Mouse (Mus musculus): ENCODE measurements at regions not wholly inside any gene's neighbourhood (a gene's known extent, or its start where the extent isn't known, plus 50 kb on each side); places are given as distances from the start of the nearest gene placed in this dataset.
A peak's percentile ranks its signal among the peaks of the same experiment; 100 is the strongest.

- no peak overlapping the region for H3K27ac ChIP-seq (ENCODE audit: low read depth, low read length)
- H3K36me3 ChIP-seq (ENCODE audit: control insufficient read depth, insufficient read depth, low read length) = no peaks in the 10 kb centered on the region
- DNase-seq (ENCODE audit: low spot score) (peak; percentile 87), ATAC-seq (ENCODE audit: low FRiP score) (peak; percentile 56; the same call in 1 of the 2 replicates)
- H3K4me1 ChIP-seq (replicated peaks; ENCODE audit: control insufficient read depth, insufficient read depth, low read length) = no peaks in the 10 kb centered on the region
- no peaks in the 10 kb centered on the region for H3K9me3 ChIP-seq (ENCODE audit: control insufficient read depth, low read length)
- WGBS = 40% methylated on average over 17 of the region's 17 CpGs
- no peak overlapping the region for H3K9ac ChIP-seq (ENCODE audit: low read depth, low read length)
- no peak overlapping the region for H3K4me2 ChIP-seq (replicated peaks; ENCODE audit: low read depth, low read length)
- no peak overlapping the region for H3K4me3 ChIP-seq (ENCODE audit: low read depth, low read length)
- no peaks in the 10 kb centered on the region for H3K27me3 ChIP-seq (ENCODE audit: control insufficient read depth, insufficient read depth, low read length)
Observed at GRCm38 (mm10) chr6:116767738-116768522, 51.2 kb upstream of the Tmem72 start.

GRCm38 (mm10) chr6:116774954-116775675 lies 58.4 kb upstream of the Tmem72 start:
- ATAC-seq (ENCODE audit: low FRiP score) = no peak
- H3K9me3 ChIP-seq (ENCODE audit: control insufficient read depth, low read length) = no peaks in the 10 kb centered on the region
- no peak overlapping the region for H3K9ac ChIP-seq (ENCODE audit: low read depth, low read length)
- H3K27ac ChIP-seq (ENCODE audit: low read depth, low read length) = no peak overlapping the region
- no peaks in the 10 kb centered on the region for H3K27me3 ChIP-seq (ENCODE audit: control insufficient read depth, insufficient read depth, low read length)
- WGBS = 78% methylated on average over 12 of the region's 12 CpGs
- no peak overlapping the region for H3K4me3 ChIP-seq (ENCODE audit: low read depth, low read length)
- peak; percentile 65 for DNase-seq (ENCODE audit: low spot score)
- H3K4me1 ChIP-seq (replicated peaks; ENCODE audit: control insufficient read depth, insufficient read depth, low read length) = no peaks in the 10 kb centered on the region; the same call in 1 of the 2 replicates
- H3K36me3 ChIP-seq (ENCODE audit: control insufficient read depth, insufficient read depth, low read length) = no peaks in the 10 kb centered on the region
- no peak overlapping the region for H3K4me2 ChIP-seq (replicated peaks; ENCODE audit: low read depth, low read length)

- no peak overlapping the region for H3K9ac ChIP-seq (ENCODE audit: low read depth, low read length)
- no peaks in the 10 kb centered on the region for H3K9me3 ChIP-seq (ENCODE audit: control insufficient read depth, low read length)
- ATAC-seq (ENCODE audit: low FRiP score) = no peak
- H3K4me2 ChIP-seq (replicated peaks; ENCODE audit: low read depth, low read length) = no peak overlapping the region
- H3K4me3 ChIP-seq (ENCODE audit: low read depth, low read length) = no peak overlapping the region
- WGBS = 53% methylated on average over 3 of the region's 3 CpGs
- no peak overlapping the region for H3K27ac ChIP-seq (ENCODE audit: low read depth, low read length)
- H3K27me3 ChIP-seq (ENCODE audit: control insufficient read depth, insufficient read depth, low read length) = no peaks in the 10 kb centered on the region
- no peak for DNase-seq (ENCODE audit: low spot score)
- H3K36me3 ChIP-seq (ENCODE audit: control insufficient read depth, insufficient read depth, low read length) = no peaks in the 10 kb centered on the region
- H3K4me1 ChIP-seq (replicated peaks; ENCODE audit: control insufficient read depth, insufficient read depth, low read length) = no peaks in the 10 kb centered on the region
Observed at GRCm38 (mm10) chr6:116786553-116787335, 70.0 kb upstream of the Tmem72 start.

- H3K36me3 ChIP-seq (ENCODE audit: control insufficient read depth, insufficient read depth, low read length) = no peaks in the 10 kb centered on the region
- H3K4me2 ChIP-seq (replicated peaks; ENCODE audit: low read depth, low read length) = no peak overlapping the region
- H3K4me1 ChIP-seq (replicated peaks; ENCODE audit: control insufficient read depth, insufficient read depth, low read length) = no peaks in the 10 kb centered on the region
- no peak overlapping the region for H3K4me3 ChIP-seq (ENCODE audit: low read depth, low read length)
- H3K9me3 ChIP-seq (ENCODE audit: control insufficient read depth, low read length) = no peaks in the 10 kb centered on the region
- DNase-seq (ENCODE audit: low spot score) (no peak), ATAC-seq (ENCODE audit: low FRiP score) (no peak)
- WGBS = 76% methylated on average over 4 of the region's 4 CpGs
- H3K9ac ChIP-seq (ENCODE audit: low read depth, low read length) = no peak overlapping the region
- no peak overlapping the region for H3K27ac ChIP-seq (ENCODE audit: low read depth, low read length)
- H3K27me3 ChIP-seq (ENCODE audit: control insufficient read depth, insufficient read depth, low read length) = no peaks in the 10 kb centered on the region
Observed at GRCm38 (mm10) chr6:116793321-116793960, 76.7 kb upstream of the Tmem72 start.

GRCm38 (mm10) chr6:116793961-116794336 lies 77.2 kb upstream of the Tmem72 start:
- no peak overlapping the region for H3K27ac ChIP-seq (ENCODE audit: low read depth, low read length)
- no peak overlapping the region for H3K9ac ChIP-seq (ENCODE audit: low read depth, low read length)
- no peaks in the 10 kb centered on the region for H3K4me1 ChIP-seq (replicated peaks; ENCODE audit: control insufficient read depth, insufficient read depth, low read length)
- H3K36me3 ChIP-seq (ENCODE audit: control insufficient read depth, insufficient read depth, low read length) = no peaks in the 10 kb centered on the region
- no peaks in the 10 kb centered on the region for H3K27me3 ChIP-seq (ENCODE audit: control insufficient read depth, insufficient read depth, low read length)
- WGBS = 74% methylated on average over 9 of the region's 9 CpGs
- no peak for ATAC-seq (ENCODE audit: low FRiP score)
- H3K9me3 ChIP-seq (ENCODE audit: control insufficient read depth, low read length) = no peaks in the 10 kb centered on the region
- H3K4me2 ChIP-seq (replicated peaks; ENCODE audit: low read depth, low read length) = no peak overlapping the region
- DNase-seq (ENCODE audit: low spot score) = no peak
- no peak overlapping the region for H3K4me3 ChIP-seq (ENCODE audit: low read depth, low read length)

GRCm38 (mm10) chr6:116821215-116821912 lies 104.7 kb upstream of the Tmem72 start:
- ATAC-seq (ENCODE audit: low FRiP score) (no peak), DNase-seq (ENCODE audit: low spot score) (peak; percentile 5)
- no peaks in the 10 kb centered on the region for H3K4me1 ChIP-seq (replicated peaks; ENCODE audit: control insufficient read depth, insufficient read depth, low read length)
- no peak overlapping the region for H3K4me3 ChIP-seq (ENCODE audit: low read depth, low read length)
- no peaks in the 10 kb centered on the region for H3K9me3 ChIP-seq (ENCODE audit: control insufficient read depth, low read length)
- no peaks in the 10 kb centered on the region for H3K27me3 ChIP-seq (ENCODE audit: control insufficient read depth, insufficient read depth, low read length)
- H3K27ac ChIP-seq (ENCODE audit: low read depth, low read length) = no peak overlapping the region
- no peak overlapping the region for H3K4me2 ChIP-seq (replicated peaks; ENCODE audit: low read depth, low read length)
- H3K9ac ChIP-seq (ENCODE audit: low read depth, low read length) = no peak overlapping the region
- H3K36me3 ChIP-seq (ENCODE audit: control insufficient read depth, insufficient read depth, low read length) = no peaks in the 10 kb centered on the region
- 56% methylated on average over 12 of the region's 12 CpGs for WGBS

- H3K4me1 ChIP-seq (replicated peaks; ENCODE audit: control insufficient read depth, insufficient read depth, low read length) = no peaks in the 10 kb centered on the region
- H3K36me3 ChIP-seq (ENCODE audit: control insufficient read depth, insufficient read depth, low read length) = no peaks in the 10 kb centered on the region
- H3K27me3 ChIP-seq (ENCODE audit: control insufficient read depth, insufficient read depth, low read length) = no peaks in the 10 kb centered on the region
- no peak overlapping the region for H3K4me3 ChIP-seq (ENCODE audit: low read depth, low read length)
- ATAC-seq (ENCODE audit: low FRiP score) (no peak), DNase-seq (ENCODE audit: low spot score) (no peak)
- WGBS = 98% methylated on average over 6 of the region's 6 CpGs
- H3K4me2 ChIP-seq (replicated peaks; ENCODE audit: low read depth, low read length) = no peak overlapping the region
- no peak overlapping the region for H3K9ac ChIP-seq (ENCODE audit: low read depth, low read length)
- H3K27ac ChIP-seq (ENCODE audit: low read depth, low read length) = no peak overlapping the region
- H3K9me3 ChIP-seq (ENCODE audit: control insufficient read depth, low read length) = no peaks in the 10 kb centered on the region
Observed at GRCm38 (mm10) chr6:116822605-116823004, 105.9 kb upstream of the Tmem72 start.

GRCm38 (mm10) chr6:116825628-116826027 lies 108.9 kb upstream of the Tmem72 start:
- Histone ChIP-seq H3K27ac (ENCODE audit: low read depth, low read length) (no peak overlapping the region), H3K36me3 (ENCODE audit: control insufficient read depth, insufficient read depth, low read length) (no peaks in the 10 kb centered on the region), H3K4me2 (replicated peaks; ENCODE audit: low read depth, low read length) (no peak overlapping the region), H3K4me3 (ENCODE audit: low read depth, low read length) (no peak overlapping the region), H3K4me1 (replicated peaks; ENCODE audit: control insufficient read depth, insufficient read depth, low read length) (no peaks in the 10 kb centered on the region), H3K9ac (ENCODE audit: low read depth, low read length) (no peak overlapping the region), H3K9me3 (ENCODE audit: control insufficient read depth, low read length) (no peaks in the 10 kb centered on the region), H3K27me3 (ENCODE audit: control insufficient read depth, insufficient read depth, low read length) (no peaks in the 10 kb centered on the region)
- ATAC-seq (ENCODE audit: low FRiP score) (no peak), DNase-seq (ENCODE audit: low spot score) (no peak)
- 85% methylated on average over 2 of the region's 2 CpGs for WGBS

All from hindbrain, embryonic 11.5 days (tissue).